Mouse (Mus musculus) olfactory bulb, adult 2 months (tissue): ENCODE results near the gene Rhof. TPM values are rescaled to one million over a fixed set of nuclear protein-coding genes. Genes with fewer than 3 reads are reported as not detected.

ENCODE experiments used
- H3K27ac ChIP-seq: fragments of 200-500 bp; 2 replicates; pipeline ENCODE4 v1.5.1; 2012; ENCODE audit warnings: low read depth, low read length; ENCODE audit not compliant: insufficient read depth
- H3K4me1 ChIP-seq: fragments of 200-500 bp; 2 replicates; pipeline ENCODE4 v1.6.1; 2012; ENCODE audit warnings: low read length; ENCODE audit not compliant: control insufficient read depth, insufficient read depth
- H3K4me3 ChIP-seq: fragments of 200-500 bp; 2 replicates; pipeline ENCODE4 v1.5.1; 2012; ENCODE audit warnings: mild to moderate bottlenecking, low read depth, low read length, moderate library complexity; ENCODE audit not compliant: insufficient read depth
- CTCF ChIP-seq: fragments of 200-500 bp; IDR thresholded peaks from 2 replicates; pipeline ENCODE4 v1.5.1; 2012; ENCODE audit warnings: low read depth, mild to moderate bottlenecking, low read length, moderate library complexity; ENCODE audit not compliant: insufficient read depth
- POLR2A ChIP-seq: fragments of 200-500 bp; IDR thresholded peaks from 2 replicates; pipeline ENCODE4 v1.6.1; 2012; ENCODE audit warnings: mild to moderate bottlenecking, low read depth, low read length, moderate library complexity; ENCODE audit not compliant: insufficient read depth
- WGBS: fragments of 180-500 bp; shearing (Covaris S2); methylation state at CpG from one replicate; pipeline ENCODE4 v1.1.7; 2018; 5-methylcytosine and 5-hydroxymethylcytosine counted together
- polyA plus RNA-seq: library from polyadenylated mRNA; stranded (reverse); fragments of >200 nt; gene quantifications from 2 replicates; pipeline ENCODE4 v1.2.4, GENCODE M21; 2012; ENCODE audit warnings: low replicate concordance; ENCODE audit not compliant: missing spikeins, insufficient read depth, insufficient read length

Rhof gene
- polyA plus RNA-seq, 1 experiment: not detected

GRCm38 (mm10) chr5:123133083-123133783 lies 741 bp upstream of the Rhof start:
- 14% methylated on average over 18 of the region's 18 CpGs for WGBS
- peak overlapping the region; percentile 76 for H3K27ac ChIP-seq
- peak overlapping the region; percentile 4; the same call in 1 of the 2 replicates for H3K4me3 ChIP-seq
- TF ChIP-seq POLR2A: no peak
- peak; percentile 98 for TF ChIP-seq CTCF
- H3K4me1 ChIP-seq: peaks cover 77% of the 10 kb centered on the region

- no peak for TF ChIP-seq CTCF
- TF ChIP-seq POLR2A: no peak
- Histone ChIP-seq H3K27ac (no peak overlapping the region), H3K4me1 (peaks cover 55% of the 10 kb centered on the region), H3K4me3 (no peak overlapping the region)
- WGBS: 83% methylated on average over 5 of the region's 5 CpGs
Observed at GRCm38 (mm10) chr5:123130814-123131148, 1.7 kb downstream of the Rhof start.

- H3K27ac ChIP-seq: no peak overlapping the region
- no peak overlapping the region for H3K4me3 ChIP-seq
- TF ChIP-seq CTCF (no peak), POLR2A (no peak)
- H3K4me1 ChIP-seq: peaks cover 50% of the 10 kb centered on the region
- 93% methylated on average over 9 of the region's 9 CpGs for WGBS
Observed at GRCm38 (mm10) chr5:123130030-123130813, 2.3 kb downstream of the Rhof start.

- 85% methylated on average over 10 of the region's 10 CpGs for WGBS
- H3K4me1 ChIP-seq: peaks cover 41% of the 10 kb centered on the region
- TF ChIP-seq CTCF (no peak), POLR2A (no peak)
- no peak overlapping the region for H3K4me3 ChIP-seq
- no peak overlapping the region for H3K27ac ChIP-seq
Observed at GRCm38 (mm10) chr5:123129170-123129757, 3.2 kb downstream of the Rhof start.

- WGBS: 65% methylated on average over 10 of the region's 10 CpGs
- H3K27ac ChIP-seq: no peak overlapping the region
- no peak overlapping the region for H3K4me3 ChIP-seq
- TF ChIP-seq POLR2A (no peak), CTCF (no peak)
- peaks cover 36% of the 10 kb centered on the region for H3K4me1 ChIP-seq
Observed at GRCm38 (mm10) chr5:123128426-123129169, 3.9 kb downstream of the Rhof start.

GRCm38 (mm10) chr5:123127031-123127430 lies 5.5 kb downstream of the Rhof start:
- TF ChIP-seq CTCF (no peak), POLR2A (no peak)
- H3K27ac ChIP-seq: no peak overlapping the region
- H3K4me1 ChIP-seq: peaks cover 23% of the 10 kb centered on the region
- 88% methylated on average over 6 of the region's 6 CpGs for WGBS
- no peak overlapping the region for H3K4me3 ChIP-seq

GRCm38 (mm10) chr5:123125638-123126406 lies 6.7 kb downstream of the Rhof start:
- Histone ChIP-seq H3K4me1 (peaks cover 12% of the 10 kb centered on the region), H3K4me3 (no peak overlapping the region), H3K27ac (no peak overlapping the region)
- WGBS: 75% methylated on average over 18 of the region's 18 CpGs
- no peak for TF ChIP-seq POLR2A
- TF ChIP-seq CTCF: no peak

- Histone ChIP-seq H3K27ac (no peak overlapping the region), H3K4me1 (peaks cover 10% of the 10 kb centered on the region), H3K4me3 (no peak overlapping the region)
- 89% methylated on average over 6 of the region's 6 CpGs for WGBS
- TF ChIP-seq POLR2A: no peak
- TF ChIP-seq CTCF: no peak
Observed at GRCm38 (mm10) chr5:123125105-123125504, 7.4 kb downstream of the Rhof start.
